Mouse (Mus musculus) hindbrain, embryonic 12.5 days (tissue): Measurements from ENCODE around the gene Cngb1. TPM values are rescaled to one million over a fixed set of nuclear protein-coding genes. Genes with fewer than 3 reads are reported as not detected.
"Not testable (repeated sequence)": the region's sequence is repeated elsewhere in the genome, so short reads cannot be mapped to it uniquely, and the experiment has no call there.

ENCODE experiments used
- ATAC-seq: fragments of 200-750 bp; cut with Nextera tagmentation; 2 replicates; pipeline ENCODE4 v1.8.0; 2017; ENCODE audit warnings: moderate TSS enrichment; ENCODE audit not compliant: low FRiP score
- H3K27ac ChIP-seq: fragments of 300-500 bp; sonication (generic); 2 replicates; pipeline ENCODE4 v1.5.1; 2016; ENCODE audit warnings: mild to moderate bottlenecking
- H3K27me3 ChIP-seq: fragments of 300-500 bp; sonication (generic); 2 replicates; pipeline ENCODE4 v1.6.1; 2016; ENCODE audit warnings: mild to moderate bottlenecking
- H3K36me3 ChIP-seq: fragments of 300-500 bp; sonication (generic); 2 replicates; pipeline ENCODE4 v1.6.1; 2016; ENCODE audit warnings: mild to moderate bottlenecking
- H3K4me1 ChIP-seq: fragments of 300-500 bp; sonication (generic); 2 replicates; pipeline ENCODE4 v1.6.1; 2016
- H3K4me2 ChIP-seq: fragments of 300-500 bp; sonication (generic); replicated peaks from 2 replicates; pipeline ENCODE4 v1.6.1; 2016; ENCODE audit warnings: mild to moderate bottlenecking
- H3K4me3 ChIP-seq: fragments of 300-500 bp; sonication (generic); 2 replicates; pipeline ENCODE4 v1.5.1; 2016; ENCODE audit warnings: mild to moderate bottlenecking
- H3K9ac ChIP-seq: fragments of 300-500 bp; sonication (generic); 2 replicates; pipeline ENCODE4 v1.6.1; 2016; ENCODE audit warnings: mild to moderate bottlenecking, moderate library complexity
- H3K9me3 ChIP-seq: fragments of 300-500 bp; sonication (generic); replicated peaks from 2 replicates; pipeline ENCODE4 v1.6.1; 2016; ENCODE audit warnings: mild to moderate bottlenecking
- WGBS: fragments of 180-500 bp; shearing (Covaris S2); methylation state at CpG from one replicate; pipeline ENCODE4 v1.1.7; 2016; 5-methylcytosine and 5-hydroxymethylcytosine counted together
- polyA plus RNA-seq: library from polyadenylated mRNA; unstranded; fragments of >200 nt; fragmentation: Nextera tagmentation; extraction: Ambion mirVana; gene quantifications from 2 replicates; pipeline ENCODE4 v1.2.1, GENCODE M21; 2016

The Cngb1 gene
- polyA plus RNA-seq, 1 experiment from 2014 or later = 1.1 TPM

DNA sequence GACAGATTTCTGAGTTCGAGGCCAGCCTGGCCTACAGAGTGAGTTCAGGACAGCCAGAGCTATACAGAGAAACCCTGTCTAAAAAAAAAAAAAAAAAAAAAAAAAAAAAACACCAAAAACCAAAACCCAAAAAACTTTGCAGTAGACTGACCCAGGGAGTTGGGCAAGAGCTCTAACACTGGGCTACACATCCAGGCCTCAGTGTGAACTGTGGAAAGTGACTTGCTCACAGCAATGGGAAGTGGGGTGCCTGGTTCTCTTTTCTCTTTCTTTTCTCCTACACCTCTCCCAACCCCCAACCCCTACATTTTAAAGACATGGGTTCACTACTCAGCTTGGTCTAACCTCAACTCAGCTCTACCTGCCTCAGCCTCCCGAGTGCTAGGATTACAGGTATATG is 44.2 kb downstream of the Cngb1 start:
- Histone ChIP-seq H3K9ac (no peak overlapping the region), H3K4me2 (no peak overlapping the region), H3K27me3 (no peaks in the 10 kb centered on the region), H3K27ac (no peak overlapping the region), H3K9me3 (no peaks in the 10 kb centered on the region), H3K4me1 (no peaks in the 10 kb centered on the region), H3K4me3 (no peak overlapping the region), H3K36me3 (no peaks in the 10 kb centered on the region)
- no peak for ATAC-seq
- WGBS = 88% methylated on average over 2 of the region's 2 CpGs

DNA sequence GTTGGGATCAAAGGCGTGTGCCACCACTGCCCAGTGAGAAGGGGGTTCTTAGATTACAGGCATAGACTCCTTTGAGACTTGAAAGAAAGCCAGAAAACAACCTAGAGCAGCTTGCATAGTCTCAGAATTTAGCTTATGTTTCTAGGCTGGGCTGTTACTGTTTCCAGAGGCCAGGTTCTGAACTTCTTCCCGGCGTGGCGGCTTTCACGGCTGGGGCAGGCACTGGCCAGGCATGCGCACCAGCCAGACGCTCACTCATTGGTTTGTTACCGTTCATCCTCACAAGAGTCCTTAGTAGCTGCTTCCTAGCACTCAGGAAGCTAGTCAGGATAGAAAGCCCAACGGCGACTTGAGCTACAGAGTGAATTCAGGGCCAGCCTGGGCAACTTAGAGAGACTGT is 50.8 kb downstream of the Cngb1 start:
- WGBS = 83% methylated on average over 10 of the region's 10 CpGs
- Histone ChIP-seq H3K27ac (no peak overlapping the region), H3K4me3 (no peak overlapping the region), H3K4me1 (no peaks in the 10 kb centered on the region), H3K9me3 (no peaks in the 10 kb centered on the region), H3K36me3 (no peaks in the 10 kb centered on the region), H3K9ac (no peak overlapping the region), H3K4me2 (no peak overlapping the region), H3K27me3 (no peaks in the 10 kb centered on the region)
- no peak for ATAC-seq

DNA sequence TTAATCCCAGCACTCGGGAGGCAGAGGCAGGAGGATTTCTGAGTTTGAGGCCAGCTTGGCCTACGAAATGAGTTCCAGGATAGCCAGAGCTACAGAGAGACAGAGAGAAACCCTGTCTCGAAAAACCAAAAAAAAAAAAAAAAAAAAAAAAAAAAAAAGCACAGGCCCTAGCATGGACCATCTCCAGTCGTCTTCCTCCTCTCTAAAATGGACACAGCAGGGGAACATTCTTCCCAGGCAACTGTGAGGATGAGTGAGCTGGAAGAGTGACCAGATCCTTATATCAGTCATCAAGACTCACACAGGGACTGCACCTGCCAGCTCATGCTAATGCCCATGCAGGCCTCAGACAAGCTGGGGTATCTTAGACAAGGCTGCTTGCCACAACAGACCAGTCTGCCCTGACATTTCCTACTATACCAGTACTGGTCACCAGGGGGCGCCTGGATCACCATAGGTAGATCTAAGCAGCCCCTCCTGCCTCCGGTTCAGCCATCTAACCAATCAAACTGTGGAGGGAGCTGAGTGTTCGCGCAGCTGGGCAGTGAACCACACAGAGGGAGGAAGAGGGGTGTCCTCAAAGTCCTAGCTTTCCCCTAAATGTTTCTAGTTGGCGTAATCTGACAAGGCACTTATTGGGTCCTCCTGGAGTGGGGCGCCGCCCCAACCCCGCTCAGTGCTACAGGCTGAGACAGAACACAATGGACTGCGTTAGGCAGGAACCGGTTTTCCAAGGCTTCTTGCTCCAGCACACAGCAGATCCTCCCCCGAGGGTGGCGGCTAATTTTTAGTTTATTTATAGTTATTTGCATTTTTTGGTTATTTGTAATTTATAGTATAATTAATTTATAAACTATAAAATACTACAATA is 51.6 kb downstream of the Cngb1 start:
- Histone ChIP-seq H3K27me3 (no peaks in the 10 kb centered on the region), H3K9ac (peak overlapping the region; percentile 20; the same call in 1 of the 2 replicates), H3K4me2 (peak overlapping the region; percentile 49), H3K9me3 (no peaks in the 10 kb centered on the region), H3K27ac (no peak overlapping the region; the same call in 1 of the 2 replicates), H3K4me1 (no peaks in the 10 kb centered on the region), H3K4me3 (peak overlapping the region; percentile 22), H3K36me3 (no peaks in the 10 kb centered on the region)
- ATAC-seq = peak; percentile 93
- 22% methylated on average over 16 of the region's 16 CpGs for WGBS

DNA sequence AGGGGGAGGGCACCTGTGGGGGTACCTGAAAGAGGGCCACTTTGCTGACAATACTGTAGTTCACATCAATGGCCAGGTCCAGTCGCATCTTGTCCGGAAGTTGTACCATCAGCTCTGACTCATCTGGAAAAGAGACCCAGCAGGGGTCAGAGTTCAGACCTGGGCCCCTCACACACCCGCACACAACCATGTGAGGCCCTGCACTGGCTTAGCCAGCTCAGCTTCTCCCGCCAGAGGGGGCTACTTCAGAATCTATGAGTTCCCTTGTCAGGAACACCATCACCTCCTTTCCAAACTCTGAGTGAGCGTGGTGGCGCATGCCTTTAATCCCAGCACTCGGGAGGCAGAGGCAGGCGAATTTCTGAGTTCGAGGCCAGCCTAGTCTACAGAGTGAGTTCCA is 54.3 kb downstream of the Cngb1 start:
- Histone ChIP-seq H3K4me2 (no peak overlapping the region), H3K36me3 (no peaks in the 10 kb centered on the region), H3K9ac (no peak overlapping the region), H3K4me3 (no peak overlapping the region), H3K9me3 (no peaks in the 10 kb centered on the region), H3K27ac (no peak overlapping the region), H3K4me1 (no peaks in the 10 kb centered on the region), H3K27me3 (no peaks in the 10 kb centered on the region)
- 65% methylated on average over 9 of the region's 9 CpGs for WGBS
- ATAC-seq = no peak

GRCm38 (mm10) chr8:95249847-95250246 is 56.5 kb downstream of the Cngb1 start:
- no peaks in the 10 kb centered on the region for H3K27me3 ChIP-seq
- H3K36me3 ChIP-seq = no peaks in the 10 kb centered on the region
- H3K4me1 ChIP-seq = peaks cover 6% of the 10 kb centered on the region
- 57% methylated on average over 4 of the region's 4 CpGs for WGBS
- H3K27ac ChIP-seq = no peak overlapping the region
- H3K9me3 ChIP-seq = no peaks in the 10 kb centered on the region
- H3K9ac ChIP-seq = no peak overlapping the region
- H3K4me3 ChIP-seq = no peak overlapping the region
- H3K4me2 ChIP-seq = no peak overlapping the region
- no peak for ATAC-seq

DNA sequence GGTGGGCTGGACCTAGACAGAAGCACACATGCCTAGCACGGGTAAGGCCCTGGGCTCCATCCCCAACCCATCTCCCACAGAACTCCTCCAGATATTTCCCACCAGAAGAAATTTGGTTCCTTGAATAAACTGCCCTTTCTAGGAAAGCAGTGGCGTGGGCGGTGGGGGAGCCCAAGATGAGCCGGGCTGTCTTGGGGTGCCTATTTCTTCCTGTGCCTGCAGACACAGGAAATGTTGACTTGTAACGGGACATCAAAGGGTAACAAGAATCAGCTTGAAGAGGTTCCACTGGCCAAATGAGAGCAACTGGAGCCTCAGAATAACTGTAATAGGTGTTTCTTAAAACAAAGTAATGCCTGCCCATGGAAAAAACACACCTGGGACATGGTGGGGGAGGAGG is 59.1 kb downstream of the Cngb1 start:
- Histone ChIP-seq H3K4me3 (no peak overlapping the region), H3K9me3 (no peaks in the 10 kb centered on the region), H3K27ac (no peak overlapping the region), H3K4me2 (no peak overlapping the region), H3K4me1 (peaks cover 25% of the 10 kb centered on the region), H3K27me3 (no peaks in the 10 kb centered on the region), H3K36me3 (no peaks in the 10 kb centered on the region), H3K9ac (no peak overlapping the region)
- 82% methylated on average over 5 of the region's 5 CpGs for WGBS
- no peak for ATAC-seq

- ATAC-seq = no peak
Observed at GRCm38 (mm10) chr8:95245180-95245579, 61.2 kb downstream of the Cngb1 start.

GRCm38 (mm10) chr8:95243853-95244252 is 62.5 kb downstream of the Cngb1 start:
- H3K9ac ChIP-seq = no peak overlapping the region
- ATAC-seq = peak; percentile 53
- H3K27ac ChIP-seq = peak overlapping the region; percentile 94
- H3K4me3 ChIP-seq = no peak overlapping the region
- no peaks in the 10 kb centered on the region for H3K9me3 ChIP-seq
- H3K36me3 ChIP-seq = no peaks in the 10 kb centered on the region
- H3K4me2 ChIP-seq = 0 out of 2 replicates have a peak overlapping the region, but pooled peaks have one; percentile 21
- 60% methylated on average over 4 of the region's 4 CpGs for WGBS
- peaks cover 33% of the 10 kb centered on the region for H3K4me1 ChIP-seq
- H3K27me3 ChIP-seq = no peaks in the 10 kb centered on the region

More at GRCm38 (mm10) chr8:95245180-95245579, 61.2 kb downstream of the Cngb1 start:
- Histone ChIP-seq H3K36me3 (no peaks in the 10 kb centered on the region), H3K4me2 (no peak overlapping the region), H3K4me1 (peaks cover 33% of the 10 kb centered on the region), H3K9ac (no peak overlapping the region), H3K27ac (peak overlapping the region; percentile 94), H3K4me3 (no peak overlapping the region), H3K9me3 (no peaks in the 10 kb centered on the region), H3K27me3 (no peaks in the 10 kb centered on the region)
- WGBS = 70% methylated on average over 5 of the region's 5 CpGs

DNA sequence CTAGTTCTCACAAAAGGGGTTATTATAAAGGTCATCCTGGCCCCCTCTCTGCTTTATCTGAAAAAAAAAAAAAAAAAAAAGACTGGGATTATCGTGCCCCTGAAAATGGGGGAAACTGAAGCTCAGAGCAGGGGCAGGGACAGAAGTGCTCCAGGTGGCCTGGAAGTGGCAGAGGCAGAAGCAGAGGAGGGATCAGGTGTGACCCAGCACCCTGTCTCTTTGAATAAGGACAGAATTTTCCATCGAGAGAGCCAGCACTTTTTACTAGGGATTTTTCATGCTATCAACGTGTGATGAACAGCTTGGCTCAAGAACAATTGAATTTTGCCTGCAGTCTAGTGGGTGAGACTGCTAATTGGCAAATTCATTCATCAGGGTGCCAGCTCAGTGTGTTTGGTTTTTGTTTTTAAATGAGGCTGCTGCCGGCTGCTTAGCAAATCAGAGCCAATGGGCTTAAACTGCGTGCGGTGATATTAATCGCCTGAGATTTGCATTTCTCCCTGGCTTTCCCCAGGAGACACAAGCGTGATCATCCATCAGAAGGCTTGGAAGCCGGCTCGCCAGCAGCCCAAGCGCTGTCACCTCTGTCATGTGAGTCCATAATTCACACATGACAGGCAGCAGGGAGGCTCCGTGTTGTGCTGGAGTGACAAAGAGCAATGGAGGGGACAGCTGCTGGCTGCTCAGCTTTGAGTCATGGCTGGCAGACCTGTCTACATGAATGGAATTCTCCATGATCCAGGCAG is 63.4 kb downstream of the Cngb1 start:
- Histone ChIP-seq H3K9me3 (no peaks in the 10 kb centered on the region), H3K4me1 (peaks cover 33% of the 10 kb centered on the region), H3K4me3 (no peak overlapping the region), H3K4me2 (peak overlapping the region; percentile 21; the same call in 1 of the 2 replicates), H3K36me3 (no peaks in the 10 kb centered on the region), H3K9ac (no peak overlapping the region; the same call in 1 of the 2 replicates), H3K27ac (peak overlapping the region; percentile 94), H3K27me3 (no peaks in the 10 kb centered on the region)
- ATAC-seq = peak; percentile 94
- WGBS = 28% methylated on average over 12 of the region's 12 CpGs

GRCm38 (mm10) chr8:95242099-95242825 is 64.1 kb downstream of the Cngb1 start:
- no peak overlapping the region for H3K4me3 ChIP-seq
- 0 out of 2 replicates have a peak, but pooled peaks have one; percentile 11 for ATAC-seq
- H3K36me3 ChIP-seq = no peaks in the 10 kb centered on the region
- no peaks in the 10 kb centered on the region for H3K27me3 ChIP-seq
- WGBS = 79% methylated on average over 26 of the region's 26 CpGs
- H3K4me1 ChIP-seq = peaks cover 33% of the 10 kb centered on the region
- H3K9me3 ChIP-seq = no peaks in the 10 kb centered on the region
- no peak overlapping the region for H3K9ac ChIP-seq
- peak overlapping the region; percentile 94 for H3K27ac ChIP-seq
- H3K4me2 ChIP-seq = no peak overlapping the region

DNA sequence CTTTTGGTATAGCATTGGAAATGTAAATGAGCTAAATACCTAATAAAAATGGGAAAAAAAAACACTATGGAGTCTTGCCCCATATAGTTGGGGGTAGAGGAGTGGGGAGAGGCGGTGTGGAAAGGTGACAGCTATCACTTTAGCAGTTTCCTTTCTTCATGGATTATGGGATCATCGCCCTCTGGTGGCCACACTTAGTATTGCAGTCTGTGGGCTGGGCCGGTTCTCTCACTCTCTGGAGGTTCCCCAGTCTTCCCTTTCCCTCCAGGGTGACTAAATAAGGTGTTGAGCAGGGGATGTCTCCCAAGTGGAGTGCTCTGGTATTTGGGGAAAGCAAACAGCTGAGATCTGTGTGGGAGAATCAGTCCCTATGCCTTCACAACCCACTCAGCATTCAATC is 70.7 kb downstream of the Cngb1 start:
- Histone ChIP-seq H3K27ac (no peak overlapping the region), H3K9me3 (no peaks in the 10 kb centered on the region), H3K36me3 (no peaks in the 10 kb centered on the region), H3K4me2 (no peak overlapping the region), H3K4me3 (no peak overlapping the region), H3K4me1 (no peaks in the 10 kb centered on the region), H3K9ac (no peak overlapping the region), H3K27me3 (no peaks in the 10 kb centered on the region)
- ATAC-seq = no peak
- 6% methylated on average over 3 of the region's 3 CpGs for WGBS

- H3K27me3 ChIP-seq, H3K36me3 ChIP-seq, H3K9ac ChIP-seq, H3K27ac ChIP-seq, H3K4me1 ChIP-seq, ATAC-seq, H3K4me3 ChIP-seq, H3K4me2 ChIP-seq, H3K9me3 ChIP-seq: not testable (repeated sequence)
- WGBS = 95% methylated on average over 9 of the region's 9 CpGs
Observed at GRCm38 (mm10) chr8:95230086-95230485, 76.3 kb downstream of the Cngb1 start.
